Mouse (Mus musculus) G1E (cell line): ENCODE results near the gene Pnp2.

Source experiments
- CTCF ChIP-seq: IDR thresholded peaks from 2 replicates; pipeline ENCODE4 v1.5.1; 2012; ENCODE audit warnings: low read depth, low read length, inconsistent platforms, mixed read lengths
- TAL1 ChIP-seq: conservative IDR thresholded peaks from 2 replicates; pipeline ENCODE4 v1.6.1; 2012; ENCODE audit warnings: low read depth, low read length, inconsistent platforms, mixed read lengths

GRCm38 (mm10) chr14:51008781-51009180 lies 53.0 kb downstream of the Pnp2 start:
- no peak for TF ChIP-seq CTCF
- no peak for TF ChIP-seq TAL1
